Mouse (Mus musculus) neural tube, postnatal 0 days (tissue): Measurements from ENCODE around the gene Zcrb1. TPM values are rescaled to one million over a fixed set of nuclear protein-coding genes. Genes with fewer than 3 reads are reported as not detected.

Experiments
- polyA plus RNA-seq: library from polyadenylated mRNA; unstranded; fragments of >200 nt; fragmentation: Nextera tagmentation; extraction: Ambion mirVana; gene quantifications from 2 replicates; pipeline ENCODE4 v1.2.1, GENCODE M21; 2015

The Zcrb1 gene
- 145 and 148 TPM in 2 replicates for polyA plus RNA-seq

GRCm38 (mm10) chr15:93397826-93398698 lies at the start of gene Zcrb1, which contains the start of gene Pphln1:
Gene Zcrb1, minus strand, starts transcription at chr15:93398334.
Gene Pphln1, plus strand, starts transcription at chr15:93398350.

GRCm38 (mm10) chr15:93336925-93337761 lies 61.0 kb downstream of the Zcrb1 start, which contains the start of gene Yaf2:
Gene Yaf2, minus strand, starts transcription at chr15:93336935.

Other genes with a start within 250 kb of the Zcrb1 start
- 4.1 and 4.2 TPM in 2 replicates for gene Gxylt1, start 123.2 kb downstream of the Zcrb1 start, polyA plus RNA-seq
- gene Yaf2, start 61.4 kb downstream of the Zcrb1 start, polyA plus RNA-seq: 142 and 143 TPM in 2 replicates
- 29.0 and 29.1 TPM in 2 replicates for gene Pphln1, start within 50 bp of the Zcrb1 start, polyA plus RNA-seq
- 24.5 TPM in 2 replicates for gene Prickle1, start 197.6 kb upstream of the Zcrb1 start, polyA plus RNA-seq